Mouse (Mus musculus) olfactory bulb, adult 2 months (tissue): ENCODE data around the gene Slc22a1.

ENCODE experiments used
- CTCF ChIP-seq: fragments of 200-500 bp; IDR thresholded peaks from 2 replicates; pipeline ENCODE4 v1.5.1; 2012; ENCODE audit warnings: low read depth, mild to moderate bottlenecking, low read length, moderate library complexity; ENCODE audit not compliant: insufficient read depth
- POLR2A ChIP-seq: fragments of 200-500 bp; IDR thresholded peaks from 2 replicates; pipeline ENCODE4 v1.6.1; 2012; ENCODE audit warnings: mild to moderate bottlenecking, low read depth, low read length, moderate library complexity; ENCODE audit not compliant: insufficient read depth

- TF ChIP-seq CTCF (no peak), POLR2A (no peak)
Measured at GRCm38 (mm10) chr17:12658784-12659183, 16.8 kb downstream of the Slc22a1 start.
